Mouse (Mus musculus) ZHBTc4 (cell line): ENCODE data around the gene Rnf215.
A peak's percentile ranks its signal among the peaks of the same experiment; 100 is the strongest.
"Not testable (repeated sequence)": the region's sequence is repeated elsewhere in the genome, so short reads cannot be mapped to it uniquely, and the experiment has no call there.

Source experiments
- DNase-seq: peaks from one replicate; pipeline ENCODE4 v3.0.0-alpha.2; 2011; ENCODE audit warnings: low read depth, low spot score

Gene Rnf215

DNA sequence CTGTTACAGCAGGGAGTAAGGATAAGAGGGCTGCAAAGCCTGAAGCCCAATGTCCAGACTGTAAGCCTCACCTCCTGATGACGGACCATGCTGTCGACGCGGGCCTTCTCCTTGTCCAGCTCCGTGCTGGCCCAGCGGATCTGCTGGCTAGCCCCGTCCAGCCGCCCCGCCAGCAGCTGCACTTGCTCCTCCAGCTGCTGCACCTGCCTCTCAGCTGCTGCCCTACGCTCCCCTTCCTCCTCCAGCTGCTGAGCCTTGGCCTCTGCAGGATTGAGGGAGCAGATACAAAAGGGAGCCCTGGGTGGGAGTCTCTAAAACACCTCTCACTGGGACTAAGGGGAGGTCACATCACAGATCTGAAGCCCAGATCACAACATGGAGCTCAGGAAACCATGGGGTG, 12.1 kb downstream of the Rnf215 start:
- DNase-seq: no peak

DNA sequence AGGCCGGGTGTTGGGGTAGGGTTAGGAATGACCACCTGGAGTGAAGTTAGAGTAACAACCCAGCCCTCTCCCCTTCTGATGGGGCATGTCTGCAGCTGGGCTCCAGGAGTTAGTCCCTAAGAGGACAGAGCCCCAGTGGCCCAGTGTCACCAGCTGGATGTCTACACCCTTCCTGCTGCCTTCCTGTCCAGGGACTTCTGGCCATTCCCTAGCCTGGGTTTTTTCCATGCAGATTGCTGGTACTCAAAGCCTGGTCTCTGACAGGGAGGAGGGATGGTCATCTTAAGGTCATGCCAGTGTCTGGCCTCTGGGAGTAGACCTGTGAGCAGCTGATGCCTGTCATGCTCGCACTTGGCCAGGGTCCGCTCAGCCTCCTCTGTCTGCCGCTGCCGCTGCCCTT, 13.1 kb downstream of the Rnf215 start:
- no peak for DNase-seq

DNA sequence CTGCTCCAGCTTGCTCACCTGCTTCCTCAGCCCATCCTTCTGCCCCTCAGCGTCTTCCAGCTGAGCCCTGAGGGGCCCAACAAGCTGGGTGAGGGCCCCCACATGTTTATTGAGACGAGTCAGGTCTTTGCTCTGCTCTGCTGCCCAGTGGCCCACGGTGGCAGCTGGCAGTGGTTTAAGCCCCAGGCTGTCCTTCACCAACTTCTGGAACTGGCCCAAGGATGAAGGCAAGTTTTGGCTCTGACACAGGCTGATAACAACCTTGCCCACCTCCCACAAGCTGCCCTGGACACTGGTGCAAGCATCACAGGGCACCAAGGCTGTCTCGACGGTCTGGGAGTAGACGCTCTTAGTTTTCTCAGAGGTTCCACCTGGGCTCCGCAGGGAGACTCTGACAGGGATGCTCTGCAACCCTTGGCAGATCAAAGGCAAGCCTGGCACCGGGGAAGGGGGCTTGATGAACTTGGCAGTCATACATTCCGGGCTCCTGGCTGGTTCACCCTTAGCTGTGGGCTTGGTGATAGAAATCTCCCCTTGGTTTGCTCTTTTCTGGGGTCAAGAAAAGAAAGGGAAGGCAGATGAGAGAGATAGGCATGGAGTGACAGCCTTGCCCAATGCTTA, 13.6 kb downstream of the Rnf215 start:
- no peak for DNase-seq

DNA sequence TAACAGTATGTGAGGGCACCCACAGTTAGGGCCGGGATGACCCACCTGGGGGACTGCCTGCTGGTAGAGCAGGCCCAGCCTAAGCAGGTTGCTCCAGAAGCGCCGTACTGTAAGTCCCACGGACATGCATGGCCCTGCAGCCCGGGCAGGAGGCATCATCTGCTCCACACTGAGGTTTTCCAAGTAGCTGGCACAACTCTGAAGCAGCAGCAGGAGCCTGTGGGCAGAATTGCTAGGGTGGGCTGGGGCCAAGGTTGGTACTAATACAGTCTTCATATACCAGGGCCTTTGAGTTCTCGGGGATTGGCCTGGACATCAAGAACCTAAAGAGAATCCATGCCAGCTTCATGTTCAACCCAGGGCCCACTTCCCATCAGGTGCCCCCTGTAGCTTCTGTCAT, 14.9 kb downstream of the Rnf215 start:
- no peak for DNase-seq

DNA sequence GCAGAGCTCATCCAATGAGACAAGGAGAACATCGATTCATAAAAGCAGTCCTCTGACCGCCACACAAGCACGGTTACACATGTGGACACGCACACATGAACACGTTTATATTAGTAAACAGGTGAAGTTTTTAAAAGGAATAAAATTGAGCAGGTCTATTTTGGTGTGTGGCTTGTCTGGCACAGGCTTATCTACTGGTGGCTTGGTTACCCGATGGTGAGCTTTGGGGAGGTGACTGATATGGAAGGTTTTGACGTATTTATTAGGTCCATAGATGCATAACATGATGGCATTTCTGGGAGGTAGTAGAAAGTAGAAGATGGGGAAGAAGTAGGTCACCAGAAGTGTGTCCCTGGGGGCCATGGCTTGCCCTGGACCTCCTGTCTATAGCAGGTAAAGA, 18.7 kb downstream of the Rnf215 start:
- no peak for DNase-seq

DNA sequence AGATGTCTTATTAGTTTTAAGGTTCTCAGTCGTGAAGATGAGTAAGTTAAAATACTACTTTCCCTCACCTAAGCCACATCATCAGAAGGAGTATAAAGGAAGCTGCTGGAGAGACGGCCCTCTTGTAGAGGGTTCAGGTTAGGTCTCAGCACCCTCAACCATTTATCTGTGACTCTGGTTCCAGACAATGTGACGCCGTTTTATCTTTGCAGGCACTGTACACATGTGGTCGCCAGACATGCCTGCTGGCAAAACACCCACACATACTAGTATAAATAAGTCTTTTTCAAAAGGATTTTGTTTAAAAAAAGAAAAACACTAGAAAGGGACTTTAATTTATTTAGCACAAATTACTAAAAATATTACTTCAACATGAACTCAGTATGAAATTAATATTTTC, 20.6 kb downstream of the Rnf215 start:
- DNase-seq: no peak

DNA sequence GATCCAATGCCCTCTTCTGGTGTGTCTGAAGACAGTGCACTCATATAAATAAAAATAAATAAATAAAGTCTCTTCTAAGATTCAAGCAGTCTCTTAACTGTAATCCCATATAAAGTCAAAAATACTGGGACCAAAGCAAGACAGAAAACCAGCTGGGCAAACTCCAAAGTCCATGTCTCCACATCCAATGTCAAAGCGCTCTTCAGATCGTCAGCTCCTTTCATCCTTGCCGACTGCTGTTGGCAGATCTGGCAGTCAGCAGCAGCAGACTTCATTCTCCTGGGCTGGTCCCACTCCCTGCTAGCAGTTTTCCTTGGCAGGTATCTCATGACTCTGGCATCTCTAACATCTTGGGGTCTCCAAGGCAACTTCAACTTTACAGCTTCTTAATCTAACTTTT, 23.7 kb downstream of the Rnf215 start:
- DNase-seq: no peak

DNA sequence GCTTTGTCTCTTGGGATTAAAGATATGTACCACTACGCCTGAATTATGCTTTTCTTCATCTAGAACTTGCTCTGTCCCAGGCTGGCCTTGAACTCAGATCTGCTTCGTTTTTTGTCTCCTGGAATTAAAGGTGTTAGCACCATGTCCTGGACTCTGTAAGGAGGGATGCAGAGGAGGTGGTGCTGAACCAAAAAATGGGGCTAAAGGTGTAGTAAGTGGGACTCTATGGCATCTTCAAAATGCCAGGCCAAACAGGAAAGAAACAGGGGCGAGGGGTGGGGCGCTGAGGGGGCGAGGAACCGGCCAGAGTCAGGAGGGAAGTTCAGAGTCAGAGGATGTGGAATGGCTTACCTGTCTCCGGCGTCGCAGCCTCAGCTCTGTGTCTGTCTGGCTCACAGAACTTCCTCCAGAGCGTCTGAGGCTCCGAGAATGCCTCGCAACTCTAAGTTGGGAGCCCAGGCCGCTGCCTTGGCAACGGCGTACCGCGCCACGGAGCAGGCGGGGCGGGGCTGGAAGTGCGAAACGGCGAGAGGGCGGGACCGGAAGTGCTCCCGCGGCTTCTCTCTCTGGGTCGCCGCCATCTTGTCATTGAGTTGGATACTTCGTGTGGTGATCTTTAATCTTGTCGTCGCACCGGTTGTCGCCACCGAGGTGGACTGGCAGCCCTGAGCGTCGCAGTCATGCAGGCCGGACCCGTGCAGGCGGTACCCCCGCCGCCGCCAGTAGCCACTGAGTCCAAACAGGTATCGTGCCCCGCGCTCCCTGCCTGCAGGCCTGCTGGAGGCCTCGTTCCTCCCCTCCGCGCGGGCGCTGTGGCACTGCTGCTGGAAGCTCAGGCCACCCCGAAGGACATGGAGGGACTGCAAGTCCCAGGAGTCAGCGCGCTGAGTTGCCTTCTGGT, 25.1 kb downstream of the Rnf215 start, which contains the start of the genes Ccdc157 and Sf3a1:
Gene Ccdc157, minus strand, starts transcription at position 486 of the 901 bp plus-strand sequence.
Gene Sf3a1, plus strand, starts transcription at position 543 of the 901 bp plus-strand sequence.
- DNase-seq: peak; percentile 97

DNA sequence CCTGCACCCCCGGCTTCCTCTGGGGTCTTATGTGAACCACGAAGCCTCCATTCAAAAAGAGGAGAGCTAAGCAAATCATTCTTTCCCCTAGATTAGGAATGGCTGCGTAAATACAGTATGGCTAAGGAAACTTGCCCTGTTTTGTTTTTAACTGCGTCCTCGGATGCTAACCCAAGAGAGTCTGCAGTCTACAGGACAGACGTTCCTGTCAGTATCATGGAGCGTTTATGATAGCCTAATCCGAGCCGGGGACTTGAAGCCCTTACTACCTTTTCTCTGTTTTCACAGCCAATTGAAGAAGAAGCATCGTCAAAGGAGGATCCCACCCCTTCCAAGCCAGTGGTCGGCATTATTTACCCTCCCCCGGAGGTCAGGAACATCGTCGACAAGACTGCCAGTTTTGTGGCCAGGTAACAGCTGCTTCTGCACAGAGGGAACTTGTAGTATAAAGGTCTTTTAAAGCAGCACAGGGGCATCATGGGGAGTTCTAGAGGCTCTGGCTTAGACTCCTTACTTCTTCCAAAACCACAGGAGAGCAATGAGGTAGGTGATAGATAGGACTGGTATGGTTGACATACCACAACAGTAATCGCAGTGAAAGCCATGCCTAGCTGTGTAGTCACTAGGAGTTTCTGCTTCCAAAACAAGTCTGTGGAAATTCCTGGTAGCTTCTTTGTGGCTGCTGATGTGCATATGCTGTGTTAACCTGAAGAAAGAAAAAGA, 25.9 kb downstream of the Rnf215 start:
- peak; percentile 12 for DNase-seq

DNA sequence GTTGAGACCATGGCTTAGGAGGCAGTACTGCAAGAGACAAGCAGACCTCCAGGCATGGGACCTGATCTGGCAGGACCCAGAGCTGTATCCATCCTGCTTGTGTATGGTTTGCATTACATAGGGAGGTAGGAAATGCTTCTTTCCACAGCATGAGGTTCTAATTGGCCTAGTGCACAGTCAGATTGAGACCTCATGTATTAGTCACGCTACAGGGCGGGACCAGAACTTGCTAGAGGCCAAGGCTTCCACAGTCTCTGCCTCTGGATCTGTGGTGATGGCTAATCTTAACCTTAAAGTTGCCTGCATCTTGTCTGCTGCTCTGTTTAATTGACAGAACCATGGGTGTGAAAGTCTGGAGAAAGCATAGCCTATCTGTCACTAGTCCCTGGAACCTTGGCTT, 29.7 kb downstream of the Rnf215 start:
- DNase-seq: no peak

DNA sequence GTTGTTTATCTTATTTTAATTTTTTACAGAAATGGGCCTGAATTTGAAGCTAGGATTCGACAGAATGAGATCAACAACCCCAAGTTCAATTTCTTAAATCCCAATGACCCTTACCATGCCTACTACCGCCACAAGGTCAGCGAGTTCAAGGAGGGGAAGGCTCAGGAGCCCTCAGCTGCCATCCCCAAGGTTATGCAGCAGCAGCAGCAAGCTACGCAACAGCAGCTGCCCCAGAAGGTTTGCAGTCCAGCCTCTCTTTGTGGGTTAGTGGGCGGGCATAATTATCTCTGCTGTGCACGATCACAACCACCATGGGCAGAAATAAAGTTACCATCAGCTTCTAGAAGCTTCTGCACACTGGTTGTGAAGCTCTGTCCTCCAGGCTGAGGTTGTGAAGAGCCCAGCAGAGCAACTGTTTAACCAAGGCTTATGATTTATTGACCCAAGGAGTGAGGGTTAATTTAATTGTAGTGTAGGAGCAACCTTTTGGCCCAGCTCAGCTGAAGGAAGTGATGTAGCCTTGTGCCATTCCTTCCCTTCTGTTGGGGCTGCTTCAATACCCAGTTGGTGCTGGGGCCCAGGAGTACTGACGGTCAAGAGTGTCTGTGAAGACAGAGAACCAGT, 31.6 kb downstream of the Rnf215 start:
- no peak for DNase-seq

DNA sequence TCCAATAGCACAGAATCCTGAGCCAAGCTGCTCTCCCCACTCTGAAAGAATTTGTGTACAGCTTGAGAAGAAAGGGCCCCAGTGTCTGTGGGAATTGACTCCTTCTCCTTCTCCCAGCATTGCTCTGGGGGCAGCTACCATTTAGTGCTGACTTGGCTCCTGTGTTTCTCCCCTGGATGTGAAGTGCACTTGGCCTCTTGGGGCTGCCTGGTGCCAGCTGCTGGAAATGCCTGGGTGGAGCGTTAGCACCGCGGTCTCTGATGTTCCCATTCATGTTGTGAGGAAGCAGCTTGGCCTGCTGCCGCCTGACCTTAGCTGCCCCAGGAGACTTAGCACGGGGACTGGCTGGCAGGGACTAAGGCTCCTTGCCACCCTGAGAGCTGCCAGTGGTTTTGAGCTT, 39.6 kb downstream of the Rnf215 start:
- DNase-seq: no peak

DNA sequence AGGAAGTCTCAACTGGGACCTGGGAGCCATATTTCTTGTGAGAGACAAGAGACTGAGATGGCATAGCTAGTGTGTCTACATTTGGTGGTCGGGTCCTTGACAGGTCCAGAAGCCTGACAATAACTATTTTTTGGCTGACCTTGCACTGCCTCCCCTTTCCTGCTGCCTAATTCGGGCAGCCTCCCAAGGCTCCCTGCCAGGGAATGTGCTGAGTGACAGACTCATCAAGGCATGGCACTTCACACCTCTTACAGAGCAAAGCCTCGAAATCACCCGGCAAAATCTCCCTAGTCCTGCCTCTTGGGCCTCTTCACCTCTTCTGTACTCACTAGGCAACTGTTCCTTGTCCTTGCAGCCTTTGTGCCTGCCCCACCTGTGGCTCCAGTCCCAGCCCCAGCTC, 42.7 kb downstream of the Rnf215 start:
- no peak for DNase-seq

DNA sequence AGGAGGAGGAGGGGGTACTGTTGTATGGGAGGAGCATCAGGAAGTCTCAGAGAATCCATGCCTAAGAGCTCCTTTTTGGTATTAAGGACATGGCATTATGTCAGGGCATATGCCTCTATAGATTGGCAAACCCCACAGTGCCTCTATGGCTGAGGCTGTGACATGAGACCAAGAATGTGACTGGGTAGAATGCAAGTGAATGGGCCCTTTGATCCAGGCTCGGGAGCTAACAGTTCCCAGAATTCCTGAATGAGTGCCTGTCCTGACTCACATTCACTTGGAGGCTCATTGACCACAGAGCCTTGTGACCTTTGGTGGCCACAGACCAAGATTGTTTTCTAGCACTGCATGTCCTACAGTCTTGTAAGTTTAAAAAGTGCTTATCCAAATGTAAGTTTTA, 47.1 kb downstream of the Rnf215 start:
- DNase-seq: peak; percentile 37

DNA sequence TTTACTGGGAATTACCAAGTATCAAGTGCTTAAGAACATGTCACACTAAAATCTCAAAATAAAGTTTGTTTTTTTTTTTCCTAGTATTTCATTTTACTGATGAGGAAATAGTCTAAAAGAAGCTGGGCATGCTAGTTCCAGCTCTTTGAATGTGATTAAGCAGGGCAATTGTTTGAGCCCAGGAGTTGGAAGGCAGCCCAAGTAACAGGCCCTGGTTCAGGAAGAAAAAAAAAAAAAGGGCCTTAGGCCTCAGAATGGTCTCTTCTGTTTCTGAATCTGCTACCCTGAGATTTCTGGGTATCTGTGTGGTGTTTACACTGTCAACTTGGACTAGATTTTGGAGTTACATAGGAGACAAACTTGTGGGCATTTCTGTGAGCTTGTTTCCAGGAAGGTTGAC, 48.5 kb downstream of the Rnf215 start:
- DNase-seq: no peak

DNA sequence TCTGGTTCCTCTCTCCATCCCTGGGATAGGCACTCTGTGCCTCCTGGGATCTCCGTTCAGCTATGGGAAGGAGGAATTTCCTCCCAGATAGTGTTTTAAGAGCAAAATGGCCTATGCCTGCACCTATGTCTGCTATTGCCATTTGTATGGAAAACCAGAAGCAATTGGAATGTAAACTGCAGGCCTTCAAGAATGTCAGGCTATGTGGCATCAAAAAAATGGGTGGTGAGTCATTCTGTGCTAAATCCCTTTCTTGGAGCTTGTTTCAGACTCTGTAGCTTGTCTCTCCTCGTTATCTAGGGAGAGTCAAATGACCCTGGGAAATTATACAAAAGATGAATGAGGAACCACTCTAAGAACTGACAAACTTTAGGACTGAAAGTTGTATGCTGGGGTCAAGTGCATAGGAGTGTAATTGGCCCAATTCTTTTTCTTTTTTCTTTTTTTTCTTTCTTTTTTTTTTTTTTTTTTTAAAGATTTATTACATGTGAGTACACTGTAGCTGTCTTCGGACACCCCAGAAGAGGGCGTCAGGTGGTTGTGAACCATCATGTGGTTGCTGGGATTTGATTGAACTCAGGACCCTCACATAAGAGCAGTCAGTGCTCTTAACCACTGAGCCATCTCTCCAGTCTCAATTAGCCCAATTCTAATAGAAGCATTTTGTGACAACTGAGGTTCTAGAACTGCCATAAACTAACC, 49.4 kb downstream of the Rnf215 start:
- peak; percentile 15 for DNase-seq

DNA sequence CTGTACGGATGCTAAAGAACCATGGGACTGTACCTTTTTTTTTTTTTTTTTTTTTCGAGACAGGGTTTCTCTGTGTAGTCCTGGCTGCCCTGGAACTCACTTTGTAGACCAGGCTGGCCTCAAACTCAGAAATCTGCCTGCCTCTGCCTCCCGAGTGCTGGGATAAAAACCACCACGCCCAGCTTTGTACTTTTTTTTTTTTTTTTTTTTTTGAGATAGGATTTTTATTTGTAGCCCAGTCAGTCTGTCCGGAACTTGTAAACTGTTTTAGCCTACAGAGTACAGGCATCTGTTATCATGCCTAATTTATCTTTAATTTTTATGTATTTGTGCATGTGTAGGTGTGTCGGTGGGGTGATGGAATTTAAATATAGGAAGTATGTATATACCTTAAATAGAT, 50.5 kb downstream of the Rnf215 start:
- DNase-seq: not testable (repeated sequence)

DNA sequence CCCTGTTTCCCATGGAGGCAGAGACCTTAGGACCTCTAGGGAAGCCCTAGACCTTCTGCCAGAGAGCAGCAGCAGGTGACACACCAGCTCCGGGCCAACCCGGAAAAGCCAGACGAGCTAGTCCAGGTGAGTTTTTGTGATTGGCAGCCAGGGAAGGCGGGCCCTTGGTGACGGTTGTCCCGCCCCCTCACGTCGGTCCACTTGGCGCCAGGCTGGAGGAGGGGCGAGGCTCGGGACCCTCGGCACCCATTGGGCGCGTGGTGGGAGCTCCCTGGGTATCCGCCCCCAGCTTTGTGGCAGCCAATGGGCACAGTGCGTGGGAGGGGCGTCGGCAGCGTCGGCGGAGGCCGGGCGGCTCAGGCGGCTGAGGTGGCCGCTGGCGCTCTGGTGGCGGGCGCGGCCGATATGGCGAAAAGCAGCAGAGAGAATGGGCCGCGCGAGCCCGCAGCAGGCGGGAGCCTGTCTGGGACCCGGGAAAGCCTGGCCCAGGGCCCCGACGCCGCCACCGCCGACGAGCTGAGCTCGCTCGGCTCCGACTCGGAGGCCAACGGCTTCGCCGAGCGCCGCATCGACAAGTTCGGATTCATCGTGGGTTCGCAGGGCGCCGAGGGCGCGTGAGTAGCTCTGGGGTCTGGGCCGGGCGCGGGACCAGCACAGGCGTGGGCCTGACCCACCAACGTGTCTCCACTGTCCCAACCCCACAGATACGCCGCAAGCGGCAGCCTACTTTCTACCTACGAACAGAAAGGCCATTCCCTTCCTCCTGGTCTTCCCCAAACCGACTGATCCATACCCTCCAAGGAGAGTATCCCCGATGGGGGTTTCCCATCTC, 51.7 kb downstream of the Rnf215 start, which contains the start of gene Tbc1d10a:
Gene Tbc1d10a, plus strand, starts transcription at position 304 of the 832 bp plus-strand sequence.
- DNase-seq: peak; percentile 100

DNA sequence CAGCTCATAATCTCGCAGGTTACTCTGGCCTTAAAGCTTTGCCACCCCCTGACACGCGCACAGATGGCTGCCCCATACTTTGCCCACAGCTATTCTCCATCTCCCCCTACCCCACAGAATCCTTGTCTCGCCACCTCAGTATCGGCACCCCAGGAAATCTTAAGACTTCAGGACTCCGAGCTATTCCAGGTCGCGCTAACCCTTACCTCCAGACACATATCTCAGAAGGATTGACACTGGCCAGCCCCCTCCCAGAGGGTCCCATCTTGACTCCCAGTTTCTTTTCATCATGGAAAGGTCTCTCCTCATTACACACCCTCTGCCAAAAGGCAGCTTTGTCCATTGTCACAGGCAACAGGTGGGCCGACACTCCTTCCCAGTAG, 52.3 kb downstream of the Rnf215 start:
- no peak for DNase-seq

DNA sequence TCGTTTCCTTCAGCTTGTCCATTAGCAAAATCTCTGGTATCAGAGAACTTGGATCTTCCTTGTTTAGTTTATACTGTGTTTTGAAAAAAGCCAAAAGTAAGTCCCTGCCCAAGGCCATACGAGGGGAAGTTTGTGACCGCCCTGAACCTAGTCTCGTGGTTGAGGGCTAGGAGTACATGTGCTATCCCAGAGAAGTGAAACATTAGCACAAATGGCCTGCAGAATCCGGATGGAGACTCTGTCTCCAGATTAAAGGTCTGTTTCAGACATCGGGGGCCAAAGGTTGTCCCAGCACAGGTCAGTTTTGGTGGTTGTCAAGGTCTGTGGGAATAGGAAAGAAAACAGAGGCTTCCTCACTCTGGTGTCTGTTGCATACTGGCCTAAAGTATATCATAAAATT, 54.2 kb downstream of the Rnf215 start:
- DNase-seq: no peak
